Mouse (Mus musculus) limb, embryonic 14.5 days (tissue): ENCODE measurements around the gene Mbtd1. TPM values are rescaled to one million over a fixed set of nuclear protein-coding genes. Genes with fewer than 3 reads are reported as not detected.

Experiments
- ATAC-seq: fragments of 200-750 bp; cut with Nextera tagmentation; 2 replicates; pipeline ENCODE4 v1.8.0; 2017; ENCODE audit warnings: low read depth, moderate number of reproducible peaks, moderate TSS enrichment; ENCODE audit not compliant: low FRiP score
- DNase-seq: peaks from one replicate; pipeline ENCODE4 v3.0.0-alpha.2; 2015; ENCODE audit warnings: low spot score
- H3K27ac ChIP-seq: fragments of 300-500 bp; sonication (generic); replicated peaks from 2 replicates; pipeline ENCODE4 v1.5.1; 2014; ENCODE audit warnings: low read depth, mild to moderate bottlenecking, low read length, moderate library complexity, mixed read lengths
- H3K27me3 ChIP-seq: fragments of 300-500 bp; sonication (generic); 2 replicates; pipeline ENCODE4 v1.6.1; 2014; ENCODE audit warnings: low read length, mixed read lengths; ENCODE audit not compliant: control insufficient read depth, insufficient read depth
- H3K36me3 ChIP-seq: fragments of 300-500 bp; sonication (generic); 2 replicates; pipeline ENCODE4 v1.6.1; 2014; ENCODE audit warnings: mild to moderate bottlenecking, low read length, moderate library complexity, mixed read lengths; ENCODE audit not compliant: control insufficient read depth, insufficient read depth
- H3K4me1 ChIP-seq: fragments of 300-500 bp; sonication (generic); 2 replicates; pipeline ENCODE4 v1.6.1; 2014; ENCODE audit warnings: antibody characterized with exemption, low read length, mixed read lengths; ENCODE audit not compliant: control insufficient read depth, insufficient read depth
- H3K4me2 ChIP-seq: fragments of 300-500 bp; sonication (generic); replicated peaks from 2 replicates; pipeline ENCODE4 v1.6.1; 2014; ENCODE audit warnings: low read depth, mild to moderate bottlenecking, low read length, moderate library complexity; ENCODE audit not compliant: severe bottlenecking
- H3K4me3 ChIP-seq: fragments of 300-500 bp; sonication (generic); replicated peaks from 2 replicates; pipeline ENCODE4 v1.5.1; 2014; ENCODE audit warnings: low read length
- H3K9ac ChIP-seq: fragments of 300-500 bp; sonication (generic); 2 replicates; pipeline ENCODE4 v1.6.1; 2014; ENCODE audit warnings: mild to moderate bottlenecking, low read depth, low read length, moderate library complexity; ENCODE audit not compliant: severe bottlenecking
- H3K9me3 ChIP-seq: fragments of 300-500 bp; sonication (generic); 2 replicates; pipeline ENCODE4 v1.6.1; 2016; ENCODE audit warnings: low read length; ENCODE audit not compliant: control insufficient read depth
- POLR2A ChIP-seq: fragments of 200-500 bp; IDR thresholded peaks from 2 replicates; pipeline ENCODE4 v1.8.0; 2012; ENCODE audit warnings: inconsistent platforms, mild to moderate bottlenecking, moderate library complexity, borderline replicate concordance; ENCODE audit not compliant: insufficient read depth, insufficient read length; ENCODE audit errors: extremely low read depth
- WGBS: fragments of 180-500 bp; shearing (Covaris S2); extraction: QIAGEN DNeasy Blood & Tissue Kit; methylation state at CpG from one replicate; pipeline ENCODE4 v1.1.7; 2014; 5-methylcytosine and 5-hydroxymethylcytosine counted together
- polyA plus RNA-seq, 2 experiments: library from polyadenylated mRNA; depleted of rRNA in 1 of 2; stranded (reverse) in 1 of 2; unstranded in 1 of 2; fragments of >200 nt; fragmentation: Nextera tagmentation in 1 of 2; extraction: Ambion mirVana in 1 of 2; gene quantifications; 2 replicates each; pipeline versions ENCODE4 v1.2.1 to v1.2.3; 2012 to 2014

Mbtd1 gene
- polyA plus RNA-seq, 2 experiments: 23.8 to 36.3 TPM

- H3K4me1 ChIP-seq: peaks cover 19% of the 10 kb centered on the region; the same call in 1 of the 2 replicates
- no peak for ATAC-seq
- no peak overlapping the region for H3K9ac ChIP-seq
- no peak overlapping the region for H3K4me2 ChIP-seq
- H3K27me3 ChIP-seq: no peaks in the 10 kb centered on the region
- 79% methylated on average over 2 of the region's 2 CpGs for WGBS
- no peaks in the 10 kb centered on the region for H3K9me3 ChIP-seq
- no peak overlapping the region for H3K4me3 ChIP-seq
- no peak for TF ChIP-seq POLR2A
- peaks cover 64% of the 10 kb centered on the region for H3K36me3 ChIP-seq
- H3K27ac ChIP-seq: no peak overlapping the region
- no peak for DNase-seq
These were observed 71.4 kb downstream of the Mbtd1 start for GRCm38 (mm10) chr11:93957031-93957555.

DNA sequence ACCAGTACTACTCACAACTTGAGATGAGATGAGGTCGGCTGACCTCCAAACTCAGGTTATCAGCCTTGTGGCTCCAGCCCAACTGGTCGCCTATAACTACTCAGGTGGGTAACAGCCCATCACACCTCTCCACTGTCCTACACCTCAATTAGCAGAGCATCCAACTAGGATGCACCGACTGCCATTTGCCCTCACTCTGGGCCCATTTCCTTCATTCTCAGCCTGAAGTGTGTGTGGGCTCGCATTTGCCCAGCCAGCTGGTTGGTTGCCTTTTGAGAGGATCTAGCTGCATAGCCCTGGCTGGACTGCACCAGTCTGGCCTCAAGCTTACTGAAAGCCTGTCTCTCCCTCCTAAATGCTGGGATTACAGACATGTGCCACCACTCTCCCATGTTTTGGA is 72.1 kb downstream of the Mbtd1 start:
- Histone ChIP-seq H3K4me3 (no peak overlapping the region), H3K9ac (no peak overlapping the region), H3K9me3 (no peaks in the 10 kb centered on the region), H3K27ac (no peak overlapping the region), H3K4me2 (no peak overlapping the region), H3K4me1 (peaks cover 17% of the 10 kb centered on the region; the same call in 1 of the 2 replicates), H3K36me3 (peaks cover 64% of the 10 kb centered on the region), H3K27me3 (no peaks in the 10 kb centered on the region)
- WGBS: 78% methylated on average over 4 of the region's 4 CpGs
- ATAC-seq (no peak), DNase-seq (no peak)
- TF ChIP-seq POLR2A: no peak

GRCm38 (mm10) chr11:93961482-93961881 is 75.8 kb downstream of the Mbtd1 start:
- ATAC-seq: no peak
- peaks cover 78% of the 10 kb centered on the region for H3K36me3 ChIP-seq
- H3K4me3 ChIP-seq: no peak overlapping the region
- H3K4me2 ChIP-seq: no peak overlapping the region
- H3K27ac ChIP-seq: no peak overlapping the region
- no peak overlapping the region for H3K9ac ChIP-seq
- 93% methylated on average over 6 of the region's 6 CpGs for WGBS
- 0 out of 2 replicates have a peak, but pooled peaks cover 2% of the 10 kb centered on the region for H3K4me1 ChIP-seq
- H3K27me3 ChIP-seq: no peaks in the 10 kb centered on the region
- no peaks in the 10 kb centered on the region for H3K9me3 ChIP-seq
- no peak for TF ChIP-seq POLR2A
- no peak for DNase-seq

- Histone ChIP-seq H3K9ac (no peak overlapping the region), H3K4me1 (0 out of 2 replicates have a peak, but pooled peaks cover 7% of the 10 kb centered on the region), H3K9me3 (no peaks in the 10 kb centered on the region), H3K36me3 (peaks cover 71% of the 10 kb centered on the region), H3K4me3 (no peak overlapping the region), H3K27me3 (no peaks in the 10 kb centered on the region), H3K27ac (no peak overlapping the region), H3K4me2 (no peak overlapping the region)
- WGBS: 88% methylated on average over 4 of the region's 4 CpGs
- no peak for TF ChIP-seq POLR2A
- DNase-seq (no peak), ATAC-seq (no peak)
These were observed 77.4 kb downstream of the Mbtd1 start for GRCm38 (mm10) chr11:93963013-93963412.

DNA sequence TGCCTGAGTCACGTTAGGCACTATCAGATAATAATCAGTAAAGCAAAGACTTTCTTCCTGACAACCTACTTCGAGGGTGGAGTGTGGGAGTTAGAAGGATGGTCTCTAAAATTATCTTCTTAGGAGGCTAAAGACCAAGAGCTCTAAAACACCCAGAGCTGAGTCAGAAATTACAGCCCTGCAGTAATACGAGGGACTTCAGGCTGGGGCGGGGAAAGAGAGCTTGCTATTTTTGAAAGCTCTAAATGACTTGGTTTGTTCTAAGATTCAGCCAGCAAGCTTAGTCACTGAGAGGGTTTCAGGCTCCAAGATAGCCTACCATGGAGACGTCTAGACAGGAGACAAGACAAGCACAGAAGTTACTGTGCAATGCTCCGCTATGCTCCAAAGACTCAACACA is 79.7 kb downstream of the Mbtd1 start:
- H3K36me3 ChIP-seq: peaks cover 47% of the 10 kb centered on the region
- no peak for TF ChIP-seq POLR2A
- DNase-seq (no peak), ATAC-seq (no peak)
- no peaks in the 10 kb centered on the region for H3K27me3 ChIP-seq
- no peak overlapping the region for H3K4me3 ChIP-seq
- no peak overlapping the region for H3K4me2 ChIP-seq
- 91% methylated on average over 6 of the region's 6 CpGs for WGBS
- no peak overlapping the region for H3K27ac ChIP-seq
- no peak overlapping the region for H3K9ac ChIP-seq
- no peaks in the 10 kb centered on the region for H3K9me3 ChIP-seq
- 0 out of 2 replicates have a peak, but pooled peaks cover 7% of the 10 kb centered on the region for H3K4me1 ChIP-seq
